Mouse (Mus musculus) heart, embryonic 13.5 days (tissue): ENCODE measurements around the gene Olfr282. TPM values are rescaled to one million over a fixed set of nuclear protein-coding genes. Genes with fewer than 3 reads are reported as not detected.

Source experiments
- ATAC-seq: fragments of 200-750 bp; cut with Nextera tagmentation; 2 replicates; pipeline ENCODE4 v1.8.0; 2017; ENCODE audit warnings: moderate TSS enrichment; ENCODE audit not compliant: insufficient number of reproducible peaks, low FRiP score, low TSS enrichment; ENCODE audit errors: extremely low read depth
- H3K27ac ChIP-seq: fragments of 300-500 bp; sonication (generic); replicated peaks from 2 replicates; pipeline ENCODE4 v1.5.1; 2015; ENCODE audit warnings: moderate library complexity, mild to moderate bottlenecking, inconsistent platforms
- H3K27me3 ChIP-seq: fragments of 300-500 bp; sonication (generic); replicated peaks from 2 replicates; pipeline ENCODE4 v1.6.1; 2015; ENCODE audit warnings: mild to moderate bottlenecking, inconsistent platforms
- H3K36me3 ChIP-seq: fragments of 300-500 bp; sonication (generic); 2 replicates; pipeline ENCODE4 v1.6.1; 2015; ENCODE audit warnings: mild to moderate bottlenecking, inconsistent platforms
- H3K4me1 ChIP-seq: fragments of 300-500 bp; sonication (generic); 2 replicates; pipeline ENCODE4 v1.6.1; 2015; ENCODE audit warnings: inconsistent platforms
- H3K4me2 ChIP-seq: fragments of 300-500 bp; sonication (generic); 2 replicates; pipeline ENCODE4 v1.6.1; 2015; ENCODE audit warnings: inconsistent platforms, mild to moderate bottlenecking, moderate library complexity
- H3K4me3 ChIP-seq: fragments of 300-500 bp; sonication (generic); 2 replicates; pipeline ENCODE4 v1.5.1; 2015; ENCODE audit warnings: moderate library complexity, mild to moderate bottlenecking, inconsistent platforms
- H3K9ac ChIP-seq: fragments of 300-500 bp; sonication (generic); 2 replicates; pipeline ENCODE4 v1.6.1; 2015; ENCODE audit warnings: inconsistent platforms, mild to moderate bottlenecking, moderate library complexity
- H3K9me3 ChIP-seq: fragments of 300-500 bp; sonication (generic); 2 replicates; pipeline ENCODE4 v1.6.1; 2016; ENCODE audit warnings: inconsistent platforms
- WGBS: fragments of 180-500 bp; shearing (Covaris S2); methylation state at CpG from one replicate; pipeline ENCODE4 v1.1.7; 2015; ENCODE audit warnings: mixed read lengths; 5-methylcytosine and 5-hydroxymethylcytosine counted together
- polyA plus RNA-seq: library from polyadenylated mRNA; unstranded; fragments of >200 nt; fragmentation: Nextera tagmentation; extraction: Ambion mirVana; gene quantifications from 2 replicates; pipeline ENCODE4 v1.2.1, GENCODE M21; 2015

The Olfr282 gene
- polyA plus RNA-seq, 1 experiment from 2014 or later, result not detected

GRCm38 (mm10) chr15:98475382-98475781 lies 44.4 kb downstream of the Olfr282 start:
- 48% methylated on average over 10 of the region's 10 CpGs for WGBS
- Histone ChIP-seq H3K4me1 (no peaks in the 10 kb centered on the region), H3K27ac (no peak overlapping the region), H3K27me3 (peaks cover 15% of the 10 kb centered on the region), H3K9ac (no peak overlapping the region), H3K4me3 (no peak overlapping the region), H3K4me2 (no peak overlapping the region), H3K36me3 (no peaks in the 10 kb centered on the region), H3K9me3 (no peaks in the 10 kb centered on the region)
- ATAC-seq, result no peak

GRCm38 (mm10) chr15:98476281-98476680 lies 45.3 kb downstream of the Olfr282 start:
- H3K4me3 ChIP-seq, result no peak overlapping the region
- H3K36me3 ChIP-seq, result no peaks in the 10 kb centered on the region
- H3K27me3 ChIP-seq, result peaks cover 9% of the 10 kb centered on the region
- H3K9ac ChIP-seq, result no peak overlapping the region
- H3K4me2 ChIP-seq, result no peak overlapping the region
- 70% methylated on average over 5 of the region's 5 CpGs for WGBS
- no peaks in the 10 kb centered on the region for H3K4me1 ChIP-seq
- H3K9me3 ChIP-seq, result no peaks in the 10 kb centered on the region
- H3K27ac ChIP-seq, result no peak overlapping the region
- ATAC-seq, result no peak

- Histone ChIP-seq H3K9me3 (no peaks in the 10 kb centered on the region), H3K27ac (no peak overlapping the region), H3K4me3 (no peak overlapping the region), H3K36me3 (no peaks in the 10 kb centered on the region), H3K9ac (no peak overlapping the region), H3K27me3 (no peaks in the 10 kb centered on the region), H3K4me1 (no peaks in the 10 kb centered on the region), H3K4me2 (no peak overlapping the region)
- no peak for ATAC-seq
- WGBS, result 58% methylated on average over 7 of the region's 7 CpGs
Observed at GRCm38 (mm10) chr15:98479568-98480102, 48.6 kb downstream of the Olfr282 start.

GRCm38 (mm10) chr15:98482701-98483100 lies 51.7 kb downstream of the Olfr282 start, which contains the start of gene Lalba:
Gene Lalba, minus strand, starts transcription at chr15:98482721.
- Histone ChIP-seq H3K4me1 (no peaks in the 10 kb centered on the region), H3K9me3 (no peaks in the 10 kb centered on the region), H3K27me3 (no peaks in the 10 kb centered on the region), H3K9ac (no peak within 1 kb of the TSS), H3K4me2 (no peak within 1 kb of the TSS), H3K4me3 (no peak within 1 kb of the TSS), H3K36me3 (no peaks in the 10 kb centered on the region), H3K27ac (no peak within 1 kb of the TSS)
- ATAC-seq, result no peak
- WGBS, result 53% methylated on average over 3 of the region's 3 CpGs

GRCm38 (mm10) chr15:98483907-98484886 lies 53.2 kb downstream of the Olfr282 start:
- H3K9ac ChIP-seq, result no peak overlapping the region
- no peak overlapping the region for H3K4me3 ChIP-seq
- WGBS, result 66% methylated on average over 18 of the region's 18 CpGs
- H3K27ac ChIP-seq, result no peak overlapping the region
- H3K27me3 ChIP-seq, result no peaks in the 10 kb centered on the region
- no peaks in the 10 kb centered on the region for H3K36me3 ChIP-seq
- H3K4me2 ChIP-seq, result no peak overlapping the region
- H3K9me3 ChIP-seq, result no peaks in the 10 kb centered on the region
- no peak for ATAC-seq
- H3K4me1 ChIP-seq, result no peaks in the 10 kb centered on the region

GRCm38 (mm10) chr15:98486433-98487021 lies 55.5 kb downstream of the Olfr282 start:
- no peaks in the 10 kb centered on the region for H3K36me3 ChIP-seq
- no peak overlapping the region for H3K4me3 ChIP-seq
- no peak overlapping the region for H3K27ac ChIP-seq
- 87% methylated on average over 8 of the region's 8 CpGs for WGBS
- H3K27me3 ChIP-seq, result no peaks in the 10 kb centered on the region
- H3K9me3 ChIP-seq, result no peaks in the 10 kb centered on the region
- H3K4me2 ChIP-seq, result no peak overlapping the region
- H3K4me1 ChIP-seq, result no peaks in the 10 kb centered on the region
- no peak overlapping the region for H3K9ac ChIP-seq
- no peak for ATAC-seq

Other genes with a start within 250 kb of the Olfr282 start
- not detected in 2 replicates for gene Olfr288, start 235.7 kb upstream of the Olfr282 start, polyA plus RNA-seq
- not detected in 2 replicates for gene Gm44579, start 210.2 kb upstream of the Olfr282 start, polyA plus RNA-seq
- gene Olfr287, start 210.2 kb upstream of the Olfr282 start, polyA plus RNA-seq, result not detected in 2 replicates
- gene Olfr286, start 196.8 kb upstream of the Olfr282 start, polyA plus RNA-seq, result not detected in 2 replicates
- not detected in 2 replicates for gene H1fnt, start 173.9 kb upstream of the Olfr282 start, polyA plus RNA-seq
- 1.1 TPM in 2 replicates for gene Zfp641, start 135.1 kb upstream of the Olfr282 start, polyA plus RNA-seq
- not detected in 2 replicates for gene Olfr285, start 113.9 kb upstream of the Olfr282 start, polyA plus RNA-seq
- gene Olfr284, start 90.2 kb upstream of the Olfr282 start, polyA plus RNA-seq, result not detected in 2 replicates
- not detected in 2 replicates for gene Olfr283, start 50.3 kb upstream of the Olfr282 start, polyA plus RNA-seq
- not detected in 2 replicates for gene Olfr281, start 21.4 kb downstream of the Olfr282 start, polyA plus RNA-seq
- not detected in 2 replicates for gene OR5BS1P, start 38.7 kb downstream of the Olfr282 start, polyA plus RNA-seq
- not detected in 2 replicates for gene Lalba, start 51.5 kb downstream of the Olfr282 start, polyA plus RNA-seq
- not detected in 2 replicates for gene Olfr279, start 61.2 kb downstream of the Olfr282 start, polyA plus RNA-seq
- 80.4 and 81.1 TPM in 2 replicates for gene Kansl2, start 103.0 kb downstream of the Olfr282 start, polyA plus RNA-seq
- 35.2 and 35.8 TPM in 2 replicates for gene Ccnt1, start 139.7 kb downstream of the Olfr282 start, polyA plus RNA-seq
- 0.29 and 0.48 TPM in 2 replicates for gene 4930415O20Rik, start 139.8 kb downstream of the Olfr282 start, polyA plus RNA-seq
- 29.0 and 32.4 TPM in 2 replicates for gene Adcy6, start 178.9 kb downstream of the Olfr282 start, polyA plus RNA-seq
- gene Cacnb3, start 199.6 kb downstream of the Olfr282 start, polyA plus RNA-seq, result 9.5 and 10.8 TPM in 2 replicates
- gene Ddx23, start 231.7 kb downstream of the Olfr282 start, polyA plus RNA-seq, result 16.5 and 20.8 TPM in 2 replicates
- gene Rnd1, start 246.2 kb downstream of the Olfr282 start, polyA plus RNA-seq, result 1.3 TPM in 2 replicates